Mouse (Mus musculus): ENCODE results near the gene Ank. TPM values are rescaled to one million over a fixed set of nuclear protein-coding genes. Genes with fewer than 3 reads are reported as not detected.

The Ank gene
- total RNA-seq, 2 experiments from 2014 or later: 64.9 to 158 TPM

- no peak for ATAC-seq (replicated peaks; ENCODE audit: low FRiP score, poor library complexity, severe bottlenecking)
Observed at GRCm38 (mm10) chr15:27619683-27620082, 153.2 kb downstream of the Ank start.

- no peak for ATAC-seq (replicated peaks; ENCODE audit: low FRiP score, poor library complexity, severe bottlenecking)
Observed at GRCm38 (mm10) chr15:27620475-27621185, 154.2 kb downstream of the Ank start.

GRCm38 (mm10) chr15:27623286-27623685 lies 156.8 kb downstream of the Ank start:
- ATAC-seq (replicated peaks; ENCODE audit: low FRiP score, poor library complexity, severe bottlenecking): no peak

GRCm38 (mm10) chr15:27625014-27625889 lies 158.8 kb downstream of the Ank start:
- ATAC-seq (replicated peaks; ENCODE audit: low FRiP score, poor library complexity, severe bottlenecking): no peak

GRCm38 (mm10) chr15:27625890-27626255 lies 159.4 kb downstream of the Ank start:
- ATAC-seq (replicated peaks; ENCODE audit: low FRiP score, poor library complexity, severe bottlenecking): no peak

- no peak for ATAC-seq (replicated peaks; ENCODE audit: low FRiP score, poor library complexity, severe bottlenecking)
Observed at GRCm38 (mm10) chr15:27626314-27626713, 159.8 kb downstream of the Ank start.

- no peak for ATAC-seq (replicated peaks; ENCODE audit: low FRiP score, poor library complexity, severe bottlenecking)
Observed at GRCm38 (mm10) chr15:27627794-27628193, 161.3 kb downstream of the Ank start.

- ATAC-seq (replicated peaks; ENCODE audit: low FRiP score, poor library complexity, severe bottlenecking): no peak
Observed at GRCm38 (mm10) chr15:27629046-27629445, 162.6 kb downstream of the Ank start.

GRCm38 (mm10) chr15:27629800-27630600 lies 163.5 kb downstream of the Ank start:
- ATAC-seq (replicated peaks; ENCODE audit: low FRiP score, poor library complexity, severe bottlenecking): peak; percentile 7; the same call in 1 of the 2 replicates

- peak; percentile 96 for ATAC-seq (replicated peaks; ENCODE audit: low FRiP score, poor library complexity, severe bottlenecking)
Observed at GRCm38 (mm10) chr15:27630601-27631383, 164.3 kb downstream of the Ank start, which contains the start of gene Otulin. Otulin (minus strand) TSS chr15:27630693.

GRCm38 (mm10) chr15:27633941-27634900 lies 167.7 kb downstream of the Ank start:
- no peak for ATAC-seq (replicated peaks; ENCODE audit: low FRiP score, poor library complexity, severe bottlenecking)

- no peak for ATAC-seq (replicated peaks; ENCODE audit: low FRiP score, poor library complexity, severe bottlenecking)
Observed at GRCm38 (mm10) chr15:27641171-27641570, 174.7 kb downstream of the Ank start.

- ATAC-seq (replicated peaks; ENCODE audit: low FRiP score, poor library complexity, severe bottlenecking): peak; percentile 70
Observed at GRCm38 (mm10) chr15:27642895-27643294, 176.4 kb downstream of the Ank start.

Other genes starting within 250 kb of the Ank start
- 22.0 and 24.7 TPM in 2 replicates for gene Otulin, start 164.0 kb downstream of the Ank start, total RNA-seq (2015; ENCODE audit: low replicate concordance)
- gene Otulin, start 164.0 kb downstream of the Ank start, total RNA-seq (2017; ENCODE audit: low replicate concordance): 15.7 and 21.9 TPM in 2 replicates
- 9.2 and 36.0 TPM in 2 replicates for gene Otulinl, start 214.9 kb downstream of the Ank start, total RNA-seq (2015; ENCODE audit: low replicate concordance)
- gene Otulinl, start 214.9 kb downstream of the Ank start, total RNA-seq (2017; ENCODE audit: low replicate concordance): 2.2 and 8.5 TPM in 2 replicates

Data from erythroid progenitor cell, adult 5-6 weeks (primary cell).